Mouse (Mus musculus): ENCODE measurements around the gene Sgms2. TPM values are rescaled to one million over a fixed set of nuclear protein-coding genes. Genes with fewer than 3 reads are reported as not detected.

Gene Sgms2
- total and polyA plus RNA-seq, 3 experiments, result not detected

DNA sequence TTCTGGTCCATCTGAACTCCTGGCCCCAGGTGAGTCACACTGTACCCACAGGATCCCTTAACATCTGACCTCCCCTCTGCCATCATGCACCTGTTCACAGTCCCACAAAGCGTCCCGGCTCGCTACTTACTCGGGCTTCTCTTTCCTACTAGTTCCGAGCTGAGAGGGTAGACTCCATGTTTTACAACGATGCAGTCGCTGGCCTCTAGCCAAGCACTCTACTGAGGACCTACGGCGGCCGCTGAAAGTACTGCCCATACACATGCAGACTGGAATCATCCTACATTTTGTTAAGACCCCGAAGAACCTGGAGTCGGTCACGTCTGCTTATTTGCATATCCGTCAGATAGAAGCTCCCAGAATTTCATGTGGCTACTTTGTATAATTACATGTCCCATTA lies 127.6 kb downstream of the Sgms2 start:
- Histone ChIP-seq H3K4me3 (ENCODE audit: control insufficient read depth in 1 of 2, insufficient read depth in 1 of 2, low read depth in 2 of 2, low read length in 2 of 2) (no peak overlapping the region), H3K4me1 (ENCODE audit: control insufficient read depth in 1 of 2, insufficient read depth in 2 of 2, low read length in 2 of 2) (no peaks in the 10 kb centered on the region), H3K79me2 (ENCODE audit: control insufficient read depth, insufficient read depth, low read length, poor library complexity) (no peaks in the 10 kb centered on the region), H3K9me3 (replicated peaks; ENCODE audit: insufficient read depth, low read length) (no peaks in the 10 kb centered on the region), H3K27ac (ENCODE audit: control insufficient read depth, low read depth, low read length) (no peak overlapping the region), H3K9ac (ENCODE audit: control insufficient read depth, low read depth, low read length, poor library complexity, severe bottlenecking) (no peak overlapping the region), H3K36me3 (ENCODE audit: control insufficient read depth in 1 of 2, insufficient read depth in 2 of 2, low read length in 2 of 2) (no peaks in the 10 kb centered on the region), H3K27me3 (ENCODE audit: control insufficient read depth in 1 of 2, insufficient read depth in 2 of 2, low read length in 2 of 2) (no peaks in the 10 kb centered on the region)
- DNase-seq (ENCODE audit: low read depth, low spot score), result no peak
- no peak for TF ChIP-seq UBTF (IDR thresholded peaks at IDR 0.05; ENCODE audit: borderline replicate concordance, insufficient read depth, low read depth, low read length)
- TF ChIP-seq RCOR1 (IDR thresholded peaks at IDR 0.05; ENCODE audit: low read depth, low read length), result no peak
- TF ChIP-seq E2F4 (IDR thresholded peaks at IDR 0.05; ENCODE audit: borderline replicate concordance, low read depth, low read length), result no peak
- no peak for TF ChIP-seq BHLHE40 (IDR thresholded peaks at IDR 0.05; ENCODE audit: borderline replicate concordance, low read depth, low read length)
- TF ChIP-seq POLR2AphosphoS2 (IDR thresholded peaks at IDR 0.05; ENCODE audit: low read length), result no peak
- no peak for TF ChIP-seq TAL1 (IDR thresholded peaks at IDR 0.05; ENCODE audit: low read length)
- TF ChIP-seq EP300 (IDR thresholded peaks at IDR 0.05; ENCODE audit: low read depth in 1 of 2, low read length in 2 of 2), result no peak
- no peak for TF ChIP-seq GATA1 (IDR thresholded peaks at IDR 0.05; ENCODE audit: low read depth, low read length)
- TF ChIP-seq POLR2AphosphoS5 (IDR thresholded peaks at IDR 0.05; ENCODE audit: borderline replicate concordance, low read depth, low read length), result no peak
- TF ChIP-seq USF1 (IDR thresholded peaks at IDR 0.05; ENCODE audit: low read depth, low read length), result no peak
- TF ChIP-seq ETS1 (IDR thresholded peaks at IDR 0.05; ENCODE audit: low read depth, low read length), result no peak
- no peak for TF ChIP-seq POLR2A (IDR thresholded peaks at IDR 0.05; ENCODE audit: control insufficient read depth in 1 of 2, insufficient read depth in 1 of 2, low read depth in 1 of 2, low read length in 2 of 2, poor library complexity in 1 of 2)
- no peak for TF ChIP-seq MYC (IDR thresholded peaks at IDR 0.05; ENCODE audit: low read depth, low read length)

DNA sequence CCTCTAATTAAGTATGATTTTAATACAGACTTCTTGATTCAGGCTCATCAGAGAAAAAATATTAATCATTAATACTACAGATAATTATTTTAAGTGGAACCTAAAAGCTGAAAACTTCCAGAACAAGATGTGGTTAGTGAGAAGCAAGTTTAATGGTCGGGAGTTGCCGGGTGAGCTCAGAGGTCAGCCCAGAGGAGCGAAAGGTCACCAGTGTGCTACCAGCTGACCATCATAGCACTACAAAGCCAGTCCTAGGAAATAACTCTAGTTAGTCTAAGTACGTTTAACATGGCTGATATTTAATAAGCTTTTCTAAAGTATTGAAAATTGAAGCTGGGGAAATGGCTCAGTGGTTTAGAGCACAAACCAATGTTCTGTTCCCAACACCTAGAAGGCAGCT lies 129.3 kb downstream of the Sgms2 start:
- Histone ChIP-seq H3K9ac (ENCODE audit: control insufficient read depth, low read depth, low read length, poor library complexity, severe bottlenecking) (no peak overlapping the region), H3K27me3 (ENCODE audit: control insufficient read depth in 1 of 2, insufficient read depth in 2 of 2, low read length in 2 of 2) (no peaks in the 10 kb centered on the region), H3K27ac (ENCODE audit: control insufficient read depth, low read depth, low read length) (no peak overlapping the region), H3K4me1 (ENCODE audit: control insufficient read depth in 1 of 2, insufficient read depth in 2 of 2, low read length in 2 of 2) (no peaks in the 10 kb centered on the region), H3K9me3 (replicated peaks; ENCODE audit: insufficient read depth, low read length) (no peaks in the 10 kb centered on the region), H3K4me3 (ENCODE audit: control insufficient read depth in 1 of 2, insufficient read depth in 1 of 2, low read depth in 2 of 2, low read length in 2 of 2) (no peak overlapping the region), H3K79me2 (ENCODE audit: control insufficient read depth, insufficient read depth, low read length, poor library complexity) (no peaks in the 10 kb centered on the region), H3K36me3 (ENCODE audit: control insufficient read depth in 1 of 2, insufficient read depth in 2 of 2, low read length in 2 of 2) (no peaks in the 10 kb centered on the region)
- DNase-seq (ENCODE audit: low read depth, low spot score), result no peak
- TF ChIP-seq HCFC1 (IDR thresholded peaks at IDR 0.05; ENCODE audit: low read depth, low read length), result no peak
- TF ChIP-seq ZC3H11A (IDR thresholded peaks at IDR 0.05; ENCODE audit: low read depth, low read length), result no peak
- TF ChIP-seq POLR2AphosphoS5 (IDR thresholded peaks at IDR 0.05; ENCODE audit: borderline replicate concordance, low read depth, low read length), result no peak
- no peak for TF ChIP-seq MYC (IDR thresholded peaks at IDR 0.05; ENCODE audit: low read depth, low read length)
- no peak for TF ChIP-seq E2F4 (IDR thresholded peaks at IDR 0.05; ENCODE audit: borderline replicate concordance, low read depth, low read length)
- no peak for TF ChIP-seq MYB (IDR thresholded peaks at IDR 0.05; ENCODE audit: low read depth, low read length)
